Mouse (Mus musculus) small intestine, adult 2 months (tissue): ENCODE data around the gene Sdhc. TPM values are rescaled to one million over a fixed set of nuclear protein-coding genes. Genes with fewer than 3 reads are reported as not detected.
A peak's percentile ranks its signal among the peaks of the same experiment; 100 is the strongest.

Source experiments
- H3K27ac ChIP-seq: fragments of 200-500 bp; 2 replicates; pipeline ENCODE4 v1.5.1; 2012; ENCODE audit warnings: low read depth, low read length, control low read depth, inconsistent platforms; ENCODE audit not compliant: insufficient read depth
- H3K27me3 ChIP-seq: fragments of 200-500 bp; 2 replicates; pipeline ENCODE4 v1.6.1; 2012; ENCODE audit warnings: mild to moderate bottlenecking, moderate library complexity, low read length, inconsistent platforms; ENCODE audit not compliant: control insufficient read depth, insufficient read depth
- H3K36me3 ChIP-seq: fragments of 200-500 bp; 2 replicates; pipeline ENCODE4 v1.6.1; 2012; ENCODE audit warnings: mild to moderate bottlenecking, low read length, control low read depth, inconsistent platforms; ENCODE audit not compliant: control insufficient read depth, insufficient read depth
- H3K4me1 ChIP-seq: fragments of 200-500 bp; 2 replicates; pipeline ENCODE4 v1.6.1; 2012; ENCODE audit warnings: low read length, inconsistent platforms, mixed read lengths; ENCODE audit not compliant: control insufficient read depth, insufficient read depth, insufficient read length
- H3K4me3 ChIP-seq: fragments of 200-500 bp; 2 replicates; pipeline ENCODE4 v1.5.1; 2012; ENCODE audit warnings: low read depth, mild to moderate bottlenecking, control low read depth, inconsistent platforms, low read length, moderate library complexity
- CTCF ChIP-seq: fragments of 200-500 bp; IDR thresholded peaks from 2 replicates; pipeline ENCODE4 v1.5.1; 2012; ENCODE audit warnings: low read depth, mild to moderate bottlenecking, control low read depth, inconsistent platforms, low read length, moderate library complexity, mixed read lengths; ENCODE audit not compliant: insufficient replicate concordance, insufficient read length; ENCODE audit errors: extremely low read depth
- POLR2A ChIP-seq: fragments of 200-500 bp; IDR thresholded peaks from 2 replicates; pipeline ENCODE4 v1.6.1; 2012; ENCODE audit warnings: low read depth, mild to moderate bottlenecking, control low read depth, inconsistent platforms, low read length, moderate library complexity
- WGBS: fragments of 180-500 bp; shearing (Covaris S2); methylation state at CpG from one replicate; pipeline ENCODE4 v1.1.7; 2018; 5-methylcytosine and 5-hydroxymethylcytosine counted together
- polyA plus RNA-seq: library from polyadenylated mRNA; depleted of rRNA; stranded (reverse); fragments of >200 nt; gene quantifications from 2 replicates; pipeline ENCODE4 v1.2.3, GENCODE M21; 2012

Gene Sdhc
- polyA plus RNA-seq, 1 experiment, result 226 TPM

- Histone ChIP-seq H3K27ac (0 out of 2 replicates have a peak overlapping the region, but pooled peaks have one; percentile 13), H3K36me3 (0 out of 2 replicates have a peak, but pooled peaks cover under 1% of the 10 kb centered on the region), H3K27me3 (no peaks in the 10 kb centered on the region), H3K4me3 (peak overlapping the region; percentile 9), H3K4me1 (peaks cover 2% of the 10 kb centered on the region; the same call in 1 of the 2 replicates)
- 16% methylated on average over 7 of the region's 7 CpGs for WGBS
- no peak for TF ChIP-seq CTCF
- no peak for TF ChIP-seq POLR2A
Measured at GRCm38 (mm10) chr1:171122932-171123331, 27.5 kb downstream of the Sdhc start.

GRCm38 (mm10) chr1:171121839-171122238 lies 28.6 kb downstream of the Sdhc start:
- Histone ChIP-seq H3K27me3 (no peaks in the 10 kb centered on the region), H3K27ac (no peak overlapping the region), H3K4me3 (no peak overlapping the region), H3K4me1 (peaks cover 2% of the 10 kb centered on the region; the same call in 1 of the 2 replicates), H3K36me3 (no peaks in the 10 kb centered on the region)
- TF ChIP-seq CTCF, result no peak
- no peak for TF ChIP-seq POLR2A
- WGBS, result 46% methylated on average over 5 of the region's 5 CpGs

- H3K4me3 ChIP-seq, result no peak overlapping the region
- no peaks in the 10 kb centered on the region for H3K36me3 ChIP-seq
- H3K27ac ChIP-seq, result no peak overlapping the region
- peaks cover 2% of the 10 kb centered on the region; the same call in 1 of the 2 replicates for H3K4me1 ChIP-seq
- H3K27me3 ChIP-seq, result no peaks in the 10 kb centered on the region
- TF ChIP-seq CTCF (no peak), POLR2A (no peak)
- 64% methylated on average over 3 of the region's 3 CpGs for WGBS
Measured at GRCm38 (mm10) chr1:171120893-171121292, 29.5 kb downstream of the Sdhc start.

- no peak overlapping the region for H3K27ac ChIP-seq
- TF ChIP-seq POLR2A (no peak), CTCF (no peak)
- H3K4me3 ChIP-seq, result no peak overlapping the region
- H3K4me1 ChIP-seq, result peaks cover 2% of the 10 kb centered on the region; the same call in 1 of the 2 replicates
- 85% methylated on average over 14 of the region's 14 CpGs for WGBS
- no peaks in the 10 kb centered on the region for H3K36me3 ChIP-seq
- no peaks in the 10 kb centered on the region for H3K27me3 ChIP-seq
Measured at GRCm38 (mm10) chr1:171119405-171119804, 31.0 kb downstream of the Sdhc start.

DNA sequence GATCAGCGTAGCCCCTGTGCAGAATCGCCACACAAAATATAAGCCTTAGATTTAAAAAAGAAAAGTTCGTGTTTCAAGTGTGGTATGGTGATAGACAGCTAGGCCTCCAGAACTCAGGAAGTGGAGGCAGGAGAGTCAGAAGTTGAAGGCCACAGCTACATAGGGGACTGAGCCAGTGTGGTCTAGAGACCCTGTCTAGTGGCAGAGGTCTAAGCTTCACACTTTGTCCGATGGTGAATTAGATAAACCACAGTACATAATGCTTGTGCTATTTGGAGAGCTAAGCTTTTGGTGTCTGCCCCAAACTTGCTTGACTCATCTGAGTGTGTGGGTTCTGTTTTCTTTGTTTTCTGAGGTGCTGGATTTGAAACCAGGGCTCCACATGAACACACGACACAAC lies 31.4 kb downstream of the Sdhc start:
- WGBS, result 80% methylated on average over 5 of the region's 5 CpGs
- H3K36me3 ChIP-seq, result no peaks in the 10 kb centered on the region
- no peak overlapping the region for H3K4me3 ChIP-seq
- no peak overlapping the region for H3K27ac ChIP-seq
- TF ChIP-seq POLR2A (no peak), CTCF (no peak)
- H3K27me3 ChIP-seq, result no peaks in the 10 kb centered on the region
- peaks cover 2% of the 10 kb centered on the region; the same call in 1 of the 2 replicates for H3K4me1 ChIP-seq

DNA sequence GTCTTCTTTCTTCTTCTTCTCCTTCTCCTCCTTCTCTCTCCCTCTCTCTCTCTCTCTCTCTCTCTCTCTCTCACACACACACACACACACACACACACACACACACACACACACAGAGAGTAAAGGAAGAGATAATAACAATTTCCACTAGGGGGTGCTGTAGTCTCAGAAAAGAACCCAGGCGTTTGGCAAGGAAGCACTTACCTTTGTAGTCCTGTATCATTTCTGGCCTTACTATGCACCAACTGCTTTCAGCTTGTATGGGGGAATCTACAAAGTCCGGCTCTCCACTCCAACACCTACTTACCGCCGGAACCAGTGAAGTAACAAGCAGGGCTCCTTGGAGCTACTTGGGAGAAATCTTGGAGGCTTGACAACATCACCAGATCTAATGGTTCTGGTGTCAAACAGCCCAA lies 32.1 kb downstream of the Sdhc start:
- TF ChIP-seq CTCF, result 0 out of 2 replicates have a peak, but pooled peaks have one; percentile 3
- TF ChIP-seq POLR2A, result no peak
- Histone ChIP-seq H3K36me3 (no peaks in the 10 kb centered on the region), H3K27me3 (no peaks in the 10 kb centered on the region), H3K4me1 (peaks cover 6% of the 10 kb centered on the region; the same call in 1 of the 2 replicates), H3K27ac (no peak overlapping the region), H3K4me3 (no peak overlapping the region)
- 5% methylated on average over 4 of the region's 4 CpGs for WGBS

GRCm38 (mm10) chr1:171116280-171116679 lies 34.1 kb downstream of the Sdhc start:
- no peaks in the 10 kb centered on the region for H3K36me3 ChIP-seq
- TF ChIP-seq POLR2A, result no peak
- no peak for TF ChIP-seq CTCF
- 43% methylated on average over 4 of the region's 4 CpGs for WGBS
- H3K27me3 ChIP-seq, result no peaks in the 10 kb centered on the region
- H3K4me3 ChIP-seq, result no peak overlapping the region
- H3K27ac ChIP-seq, result no peak overlapping the region
- H3K4me1 ChIP-seq, result peaks cover 3% of the 10 kb centered on the region; the same call in 1 of the 2 replicates
